ENCODE assay signal across 22 mouse cellular contexts in genomic region chr1:185112017-185112399, GRCm38 (mm10).
"Had no signal": no experiment of that assay in that cellular context is flagged by ENCODE, and none has a peak within 500 bp of the region (broad histone marks: within the 10 kb centered on the region; RNA-seq: fewer than 3 reads in every experiment).

No protein-coding gene starts in this region.

- H3K27me3 ChIP-seq: kidney, embryonic 15.5 days; limb, embryonic 13.5 days; liver, embryonic 12.5 days; liver, embryonic 15.5 days; megakaryocyte, embryonic 14.5 days; midbrain, embryonic 13.5 days; neural tube, embryonic 13.5 days; stomach, embryonic 15.5 days had no signal

- H3K9me3 ChIP-seq: kidney, embryonic 15.5 days; limb, embryonic 10.5 days; limb, embryonic 13.5 days; liver, embryonic 12.5 days; liver, embryonic 15.5 days; midbrain, embryonic 10.5 days; midbrain, embryonic 13.5 days; neural tube, embryonic 13.5 days; stomach, embryonic 15.5 days had no signal

- H3K4me2 ChIP-seq: kidney, embryonic 15.5 days; limb, embryonic 13.5 days; liver, embryonic 12.5 days; liver, embryonic 15.5 days; midbrain, embryonic 13.5 days; neural tube, embryonic 13.5 days; stomach, embryonic 15.5 days had no signal

- H3K4me3 ChIP-seq: kidney, embryonic 15.5 days; layer of hippocampus, adult 2 months; limb, embryonic 10.5 days; limb, embryonic 13.5 days; liver, embryonic 12.5 days; liver, embryonic 15.5 days; megakaryocyte, embryonic 14.5 days; midbrain, embryonic 10.5 days; midbrain, embryonic 13.5 days; myocyte; neural tube, embryonic 13.5 days; stomach, embryonic 15.5 days had no signal

- H3K9ac ChIP-seq: kidney, embryonic 15.5 days; limb, embryonic 13.5 days; liver, embryonic 12.5 days; liver, embryonic 15.5 days; midbrain, embryonic 13.5 days; neural tube, embryonic 13.5 days; stomach, embryonic 15.5 days had no signal

- H3K27ac ChIP-seq: kidney, embryonic 15.5 days; layer of hippocampus, adult 2 months; limb, embryonic 10.5 days; limb, embryonic 13.5 days; liver, embryonic 12.5 days; liver, embryonic 15.5 days; midbrain, embryonic 10.5 days; midbrain, embryonic 13.5 days; neural tube, embryonic 13.5 days; stomach, embryonic 15.5 days had no signal

- H3K4me1 ChIP-seq: kidney, embryonic 15.5 days; limb, embryonic 10.5 days; limb, embryonic 13.5 days; liver, embryonic 12.5 days; liver, embryonic 15.5 days; megakaryocyte, embryonic 14.5 days; midbrain, embryonic 10.5 days; midbrain, embryonic 13.5 days; neural tube, embryonic 13.5 days; stomach, embryonic 15.5 days had no signal

- ATAC-seq: liver, embryonic 12.5 days; midbrain, embryonic 13.5 days; midbrain, embryonic 16.5 days had no signal

- DNase-seq: kidney, adult 18-20 months; kidney, postnatal 14 days; layer of hippocampus, adult 9-11 months; liver; lung, adult 18-20 months; retina, postnatal 1 day; right cerebral cortex, postnatal 25 days; spleen, adult 18-20 months; thymus, postnatal 25 days had no signal

- H3K36me3 ChIP-seq: kidney, embryonic 15.5 days; limb, embryonic 10.5 days; limb, embryonic 13.5 days; liver, embryonic 12.5 days; liver, embryonic 15.5 days; midbrain, embryonic 10.5 days; midbrain, embryonic 13.5 days; neural tube, embryonic 13.5 days; stomach, embryonic 15.5 days had no signal
